ENCODE assay signal across 8 mouse cellular contexts in genomic region chrX:159256921-159257421, GRCm38 (mm10). TPM values are rescaled to one million over a fixed set of nuclear protein-coding genes. Genes with fewer than 3 reads are reported as not detected.
A peak's percentile ranks its signal among the peaks of the same experiment; 100 is the strongest.
DNase-seq lines count a peak whose midpoint lies in the region; ATAC-seq and TF ChIP-seq lines count a peak whose summit lies in the region.

No protein-coding gene starts in this region.

- WGBS in intestine, embryonic 15.5 days: 19% methylated on average over 20 of the region's 20 CpGs
- 14% methylated on average over 20 of the region's 20 CpGs for WGBS in limb, embryonic 13.5 days
- 21% methylated on average over 20 of the region's 20 CpGs for WGBS in midbrain, embryonic 12.5 days
- 27% methylated on average over 20 of the region's 20 CpGs for WGBS in spleen, adult 2 months

- no peak for TF ChIP-seq CTCF in spleen, adult 2 months (IDR thresholded peaks at IDR 0.05; ENCODE audit: extremely low read depth, insufficient read depth, insufficient read length, insufficient replicate concordance)

- H3K36me3 ChIP-seq in intestine, embryonic 15.5 days: no peaks in the 10 kb centered on the region
- no peaks in the 10 kb centered on the region for H3K36me3 ChIP-seq in limb, embryonic 13.5 days
- no peaks in the 10 kb centered on the region for H3K36me3 ChIP-seq in midbrain, embryonic 12.5 days
- H3K36me3 ChIP-seq in spleen, adult 2 months (ENCODE audit: control insufficient read depth, insufficient read depth, low read length): no peaks in the 10 kb centered on the region

- peak overlapping the region; percentile 61 for H3K4me2 ChIP-seq in intestine, embryonic 15.5 days (replicated peaks)
- peak overlapping the region; percentile 69 for H3K4me2 ChIP-seq in limb, embryonic 13.5 days (replicated peaks)
- peak overlapping the region; percentile 60 for H3K4me2 ChIP-seq in midbrain, embryonic 12.5 days (replicated peaks)

- peak; percentile 34 for ATAC-seq in granulocyte monocyte progenitor cell, adult 5-6 weeks (replicated peaks; ENCODE audit: poor library complexity, severe bottlenecking)
- no peak for ATAC-seq in intestine, embryonic 15.5 days
- no peak for ATAC-seq in limb, embryonic 13.5 days (ENCODE audit: low FRiP score, low read depth)
- ATAC-seq in midbrain, embryonic 12.5 days (ENCODE audit: low FRiP score, low read depth): no peak

- H3K4me3 ChIP-seq in intestine, embryonic 15.5 days (replicated peaks): peak overlapping the region; percentile 62
- H3K4me3 ChIP-seq in limb, embryonic 13.5 days: peak overlapping the region; percentile 64
- H3K4me3 ChIP-seq in midbrain, embryonic 12.5 days: peak overlapping the region; percentile 69
- peak overlapping the region; percentile 86 for H3K4me3 ChIP-seq in spleen, adult 2 months (ENCODE audit: extremely low read depth, insufficient read depth, insufficient read length)

- H3K27me3 ChIP-seq in intestine, embryonic 15.5 days (replicated peaks): no peaks in the 10 kb centered on the region
- peaks cover 17% of the 10 kb centered on the region; the same call in 1 of the 2 replicates for H3K27me3 ChIP-seq in limb, embryonic 13.5 days
- 0 out of 2 replicates have a peak, but pooled peaks cover 4% of the 10 kb centered on the region for H3K27me3 ChIP-seq in midbrain, embryonic 12.5 days
- no peaks in the 10 kb centered on the region for H3K27me3 ChIP-seq in spleen, adult 2 months (ENCODE audit: control insufficient read depth, insufficient read depth, low read length)

- H3K9me3 ChIP-seq in intestine, embryonic 15.5 days: no peaks in the 10 kb centered on the region
- H3K9me3 ChIP-seq in limb, embryonic 13.5 days: no peaks in the 10 kb centered on the region
- no peaks in the 10 kb centered on the region for H3K9me3 ChIP-seq in midbrain, embryonic 12.5 days

- no peaks in the 10 kb centered on the region for H3K4me1 ChIP-seq in intestine, embryonic 15.5 days (replicated peaks)
- peaks cover 4% of the 10 kb centered on the region; the same call in 1 of the 2 replicates for H3K4me1 ChIP-seq in limb, embryonic 13.5 days
- H3K4me1 ChIP-seq in midbrain, embryonic 12.5 days: no peaks in the 10 kb centered on the region
- H3K4me1 ChIP-seq in spleen, adult 2 months (ENCODE audit: control insufficient read depth, insufficient read depth, insufficient read length): no peaks in the 10 kb centered on the region

- DNase-seq in ovary, adult 18-20 months (ENCODE audit: low spot score): peak; percentile 24
- DNase-seq in ovary, postnatal 10 days (ENCODE audit: low spot score): no peak
- peak; percentile 9 for DNase-seq in embryo, embryonic 11.5 days (ENCODE audit: low read depth, low spot score)
- peak in 1 of 2 experiments; percentile 32 for DNase-seq in spleen, adult 2 months (ENCODE audit: low read depth in 1 of 2, low spot score in 2 of 2)

- peak overlapping the region; percentile 63 for H3K9ac ChIP-seq in intestine, embryonic 15.5 days
- peak overlapping the region; percentile 79 for H3K9ac ChIP-seq in limb, embryonic 13.5 days
- peak overlapping the region; percentile 73 for H3K9ac ChIP-seq in midbrain, embryonic 12.5 days (replicated peaks)

- H3K27ac ChIP-seq in intestine, embryonic 15.5 days: peak overlapping the region; percentile 84; the same call in 1 of the 2 replicates
- no peak overlapping the region for H3K27ac ChIP-seq in limb, embryonic 13.5 days
- H3K27ac ChIP-seq in midbrain, embryonic 12.5 days (replicated peaks): no peak overlapping the region
- H3K27ac ChIP-seq in spleen, adult 2 months (ENCODE audit: insufficient read depth, low read length): peak overlapping the region; percentile 92

- no peak for TF ChIP-seq POLR2A in spleen, adult 2 months (IDR thresholded peaks at IDR 0.05; ENCODE audit: low read depth, low read length)

RNA-seq across cellular contexts. Expression of gene Rps6ka3, which starts 46.9 kb away (rescaled TPM):
- total RNA-seq in granulocyte monocyte progenitor cell, adult 5-6 weeks (2014; fragmentation: Nextera tagmentation): 31.3 and 33.3 TPM in 2 replicates
- 36.5 and 41.7 TPM in 2 replicates for total RNA-seq in granulocyte monocyte progenitor cell, adult 5-6 weeks (2017)
- 4.6 and 5.3 TPM in 2 replicates for polyA plus RNA-seq in intestine, embryonic 15.5 days (2015; fragmentation: Nextera tagmentation; extraction: Ambion mirVana)
- 4.6 and 4.8 TPM in 2 replicates for polyA plus RNA-seq in limb, embryonic 13.5 days (2015; fragmentation: Nextera tagmentation; extraction: Ambion mirVana)
- 4.7 and 5.3 TPM in 2 replicates for polyA plus RNA-seq in midbrain, embryonic 12.5 days (2016; fragmentation: Nextera tagmentation; extraction: Ambion mirVana)
- 12.2 and 12.5 TPM in 2 replicates for polyA plus RNA-seq in spleen, adult 2 months (2012; rRNA removed)

Comparison
In these comparisons a context has a peak if more than half of its experiments do, and no peak if none do; other contexts are left out.
1. H3K27ac ChIP-seq: peak in intestine, embryonic 15.5 days (single experiment) and spleen, adult 2 months (single experiment); none in limb, embryonic 13.5 days (single experiment) and midbrain, embryonic 12.5 days (single experiment).
2. Peak in every context shown above with its lines, with median percentiles within 50 percentile points of each other: H3K4me2 ChIP-seq, H3K4me3 ChIP-seq and H3K9ac ChIP-seq.